Mouse (Mus musculus) embryonic facial prominence, embryonic 12.5 days (tissue): Measurements from ENCODE around the gene Fryl. TPM values are rescaled to one million over a fixed set of nuclear protein-coding genes. Genes with fewer than 3 reads are reported as not detected.
A peak's percentile ranks its signal among the peaks of the same experiment; 100 is the strongest.

ENCODE experiments used
- ATAC-seq: fragments of 200-750 bp; cut with Nextera tagmentation; 2 replicates; pipeline ENCODE4 v1.8.0; 2017; ENCODE audit not compliant: insufficient number of reproducible peaks, insufficient read depth, low FRiP score, low TSS enrichment
- H3K27ac ChIP-seq: fragments of 300-500 bp; sonication (generic); 2 replicates; pipeline ENCODE4 v1.5.1; 2016; ENCODE audit warnings: mild to moderate bottlenecking
- H3K27me3 ChIP-seq: fragments of 300-500 bp; sonication (generic); 2 replicates; pipeline ENCODE4 v1.6.1; 2016; ENCODE audit warnings: mild to moderate bottlenecking, moderate library complexity
- H3K36me3 ChIP-seq: fragments of 300-500 bp; sonication (generic); 2 replicates; pipeline ENCODE4 v1.6.1; 2016; ENCODE audit warnings: mild to moderate bottlenecking
- H3K4me1 ChIP-seq: fragments of 300-500 bp; sonication (generic); 2 replicates; pipeline ENCODE4 v1.6.1; 2016
- H3K4me2 ChIP-seq: fragments of 300-500 bp; sonication (generic); replicated peaks from 2 replicates; pipeline ENCODE4 v1.6.1; 2016; ENCODE audit warnings: mild to moderate bottlenecking, moderate library complexity
- H3K4me3 ChIP-seq: fragments of 300-500 bp; sonication (generic); 2 replicates; pipeline ENCODE4 v1.5.1; 2016; ENCODE audit warnings: mild to moderate bottlenecking
- H3K9ac ChIP-seq: fragments of 300-500 bp; sonication (generic); 2 replicates; pipeline ENCODE4 v1.6.1; 2016; ENCODE audit warnings: mild to moderate bottlenecking, moderate library complexity
- H3K9me3 ChIP-seq: fragments of 300-500 bp; sonication (generic); 2 replicates; pipeline ENCODE4 v1.6.1; 2016; ENCODE audit warnings: mild to moderate bottlenecking, moderate library complexity
- WGBS: fragments of 180-500 bp; shearing (Covaris S2); methylation state at CpG from one replicate; pipeline ENCODE4 v1.1.7; 2016; 5-methylcytosine and 5-hydroxymethylcytosine counted together
- polyA plus RNA-seq: library from polyadenylated mRNA; unstranded; fragments of >200 nt; fragmentation: Nextera tagmentation; extraction: Ambion mirVana; gene quantifications from 2 replicates; pipeline ENCODE4 v1.2.1, GENCODE M21; 2016

Fryl gene
- polyA plus RNA-seq, 1 experiment from 2014 or later: 28.6 TPM

GRCm38 (mm10) chr5:73171876-73172480 lies 84.4 kb downstream of the Fryl start:
- Histone ChIP-seq H3K9me3 (no peaks in the 10 kb centered on the region), H3K4me3 (no peak overlapping the region), H3K4me2 (no peak overlapping the region), H3K9ac (no peak overlapping the region), H3K27me3 (no peaks in the 10 kb centered on the region), H3K36me3 (no peaks in the 10 kb centered on the region), H3K4me1 (peaks cover 21% of the 10 kb centered on the region), H3K27ac (no peak overlapping the region)
- WGBS: 73% methylated on average over 12 of the region's 12 CpGs
- no peak for ATAC-seq

GRCm38 (mm10) chr5:73171203-73171602 lies 85.2 kb downstream of the Fryl start:
- Histone ChIP-seq H3K4me3 (no peak overlapping the region), H3K27ac (no peak overlapping the region), H3K9me3 (no peaks in the 10 kb centered on the region), H3K36me3 (no peaks in the 10 kb centered on the region), H3K9ac (no peak overlapping the region), H3K4me2 (no peak overlapping the region), H3K27me3 (no peaks in the 10 kb centered on the region), H3K4me1 (peaks cover 21% of the 10 kb centered on the region)
- WGBS: 59% methylated on average over 1 of the region's 1 CpGs
- ATAC-seq: no peak

- H3K4me3 ChIP-seq: no peak overlapping the region
- no peak overlapping the region for H3K4me2 ChIP-seq
- H3K27me3 ChIP-seq: no peaks in the 10 kb centered on the region
- H3K36me3 ChIP-seq: no peaks in the 10 kb centered on the region
- peaks cover 21% of the 10 kb centered on the region for H3K4me1 ChIP-seq
- H3K9ac ChIP-seq: no peak overlapping the region
- 44% methylated on average over 5 of the region's 5 CpGs for WGBS
- H3K27ac ChIP-seq: no peak overlapping the region
- H3K9me3 ChIP-seq: no peaks in the 10 kb centered on the region
- no peak for ATAC-seq
Observed at GRCm38 (mm10) chr5:73168769-73169272, 87.6 kb downstream of the Fryl start.

GRCm38 (mm10) chr5:73167976-73168768 lies 88.2 kb downstream of the Fryl start:
- no peaks in the 10 kb centered on the region for H3K36me3 ChIP-seq
- H3K27me3 ChIP-seq: no peaks in the 10 kb centered on the region
- no peaks in the 10 kb centered on the region for H3K9me3 ChIP-seq
- no peak overlapping the region for H3K4me2 ChIP-seq
- H3K4me3 ChIP-seq: no peak overlapping the region
- 0 out of 2 replicates have a peak overlapping the region, but pooled peaks have one; percentile 37 for H3K27ac ChIP-seq
- WGBS: 76% methylated on average over 18 of the region's 18 CpGs
- ATAC-seq: no peak
- H3K4me1 ChIP-seq: peaks cover 21% of the 10 kb centered on the region
- H3K9ac ChIP-seq: no peak overlapping the region

GRCm38 (mm10) chr5:73163970-73164369 lies 92.4 kb downstream of the Fryl start:
- Histone ChIP-seq H3K9ac (no peak overlapping the region), H3K27ac (no peak overlapping the region)
- ATAC-seq: no peak

GRCm38 (mm10) chr5:73162492-73162891 lies 93.9 kb downstream of the Fryl start:
- Histone ChIP-seq H3K4me2 (no peak overlapping the region), H3K27me3 (no peaks in the 10 kb centered on the region), H3K4me1 (peaks cover under 1% of the 10 kb centered on the region; the same call in 1 of the 2 replicates), H3K9ac (no peak overlapping the region), H3K27ac (no peak overlapping the region), H3K36me3 (no peaks in the 10 kb centered on the region), H3K9me3 (no peaks in the 10 kb centered on the region), H3K4me3 (no peak overlapping the region)
- 84% methylated on average over 2 of the region's 2 CpGs for WGBS
- ATAC-seq: no peak

More at GRCm38 (mm10) chr5:73163970-73164369, 92.4 kb downstream of the Fryl start:
- Histone ChIP-seq H3K9me3 (no peaks in the 10 kb centered on the region), H3K27me3 (no peaks in the 10 kb centered on the region), H3K4me2 (no peak overlapping the region), H3K4me1 (peaks cover 15% of the 10 kb centered on the region), H3K36me3 (no peaks in the 10 kb centered on the region), H3K4me3 (no peak overlapping the region)
- 54% methylated on average over 6 of the region's 6 CpGs for WGBS

- Histone ChIP-seq H3K36me3 (no peaks in the 10 kb centered on the region), H3K4me2 (no peak overlapping the region), H3K9me3 (no peaks in the 10 kb centered on the region), H3K27ac (no peak overlapping the region), H3K27me3 (no peaks in the 10 kb centered on the region), H3K9ac (no peak overlapping the region), H3K4me3 (no peak overlapping the region), H3K4me1 (no peaks in the 10 kb centered on the region)
- ATAC-seq: peak; percentile 58; the same call in 1 of the 2 replicates
- WGBS: 91% methylated on average over 9 of the region's 9 CpGs
Observed at GRCm38 (mm10) chr5:73160440-73160839, 96.0 kb downstream of the Fryl start.

GRCm38 (mm10) chr5:73157502-73157901 lies 98.9 kb downstream of the Fryl start:
- 80% methylated on average over 6 of the region's 6 CpGs for WGBS
- Histone ChIP-seq H3K9me3 (no peaks in the 10 kb centered on the region), H3K9ac (no peak overlapping the region), H3K4me3 (no peak overlapping the region), H3K27me3 (no peaks in the 10 kb centered on the region), H3K4me1 (no peaks in the 10 kb centered on the region), H3K27ac (no peak overlapping the region), H3K4me2 (no peak overlapping the region), H3K36me3 (no peaks in the 10 kb centered on the region)
- no peak for ATAC-seq

- no peak for ATAC-seq
- Histone ChIP-seq H3K9me3 (no peaks in the 10 kb centered on the region), H3K4me2 (no peak overlapping the region), H3K9ac (no peak overlapping the region), H3K4me1 (no peaks in the 10 kb centered on the region), H3K36me3 (no peaks in the 10 kb centered on the region), H3K27me3 (no peaks in the 10 kb centered on the region), H3K4me3 (no peak overlapping the region), H3K27ac (no peak overlapping the region)
- WGBS: 80% methylated on average over 5 of the region's 5 CpGs
Observed at GRCm38 (mm10) chr5:73157009-73157408, 99.4 kb downstream of the Fryl start.

- no peak for ATAC-seq
- no peak overlapping the region for H3K27ac ChIP-seq
- no peaks in the 10 kb centered on the region for H3K4me1 ChIP-seq
- H3K9ac ChIP-seq: no peak overlapping the region
- no peak overlapping the region for H3K4me2 ChIP-seq
- H3K27me3 ChIP-seq: no peaks in the 10 kb centered on the region
- no peaks in the 10 kb centered on the region for H3K36me3 ChIP-seq
- no peak overlapping the region for H3K4me3 ChIP-seq
- 82% methylated on average over 15 of the region's 15 CpGs for WGBS
- no peaks in the 10 kb centered on the region for H3K9me3 ChIP-seq
Observed at GRCm38 (mm10) chr5:73156226-73156926, 100.0 kb downstream of the Fryl start.

- H3K4me2 ChIP-seq: no peak overlapping the region
- H3K4me3 ChIP-seq: no peak overlapping the region
- no peaks in the 10 kb centered on the region for H3K36me3 ChIP-seq
- ATAC-seq: no peak
- no peaks in the 10 kb centered on the region for H3K9me3 ChIP-seq
- H3K4me1 ChIP-seq: no peaks in the 10 kb centered on the region
- H3K27ac ChIP-seq: no peak overlapping the region
- H3K27me3 ChIP-seq: no peaks in the 10 kb centered on the region
- no peak overlapping the region for H3K9ac ChIP-seq
- 91% methylated on average over 14 of the region's 14 CpGs for WGBS
Observed at GRCm38 (mm10) chr5:73153802-73154465, 102.5 kb downstream of the Fryl start.
